Mouse (Mus musculus) stomach, postnatal 0 days (tissue): ENCODE measurements around the gene Lat2. TPM values are rescaled to one million over a fixed set of nuclear protein-coding genes. Genes with fewer than 3 reads are reported as not detected.

Experiments
- ATAC-seq: fragments of 200-750 bp; cut with Nextera tagmentation; 2 replicates; pipeline ENCODE4 v1.8.0; 2017; ENCODE audit not compliant: low FRiP score, low TSS enrichment
- DNase-seq: peaks from one replicate; pipeline ENCODE4 v3.0.0-alpha.2; 2016; ENCODE audit warnings: low spot score
- H3K27ac ChIP-seq: fragments of 300-500 bp; sonication (generic); replicated peaks from 2 replicates; pipeline ENCODE4 v1.5.1; 2014; ENCODE audit warnings: mild to moderate bottlenecking, control low read depth
- H3K27me3 ChIP-seq: fragments of 300-500 bp; sonication (generic); 2 replicates; pipeline ENCODE4 v1.6.1; 2014; ENCODE audit warnings: low read length; ENCODE audit not compliant: control insufficient read depth, insufficient read depth
- H3K36me3 ChIP-seq: fragments of 300-500 bp; sonication (generic); 2 replicates; pipeline ENCODE4 v1.6.1; 2014; ENCODE audit warnings: low read length, mixed read lengths; ENCODE audit not compliant: control insufficient read depth, insufficient read depth
- H3K4me1 ChIP-seq: fragments of 300-500 bp; sonication (generic); replicated peaks from 2 replicates; pipeline ENCODE4 v1.6.1; 2014; ENCODE audit warnings: antibody characterized with exemption; ENCODE audit not compliant: control insufficient read depth, insufficient read depth
- H3K4me2 ChIP-seq: fragments of 300-500 bp; sonication (generic); replicated peaks from 2 replicates; pipeline ENCODE4 v1.6.1; 2014; ENCODE audit warnings: low read depth, mild to moderate bottlenecking, control low read depth, moderate library complexity
- H3K4me3 ChIP-seq: fragments of 300-500 bp; sonication (generic); 2 replicates; pipeline ENCODE4 v1.5.1; 2014; ENCODE audit warnings: low read depth, low read length, control low read depth
- H3K9ac ChIP-seq: fragments of 300-500 bp; sonication (generic); 2 replicates; pipeline ENCODE4 v1.6.1; 2014; ENCODE audit warnings: mild to moderate bottlenecking, low read length, control low read depth, mixed read lengths
- H3K9me3 ChIP-seq: fragments of 300-500 bp; sonication (generic); 2 replicates; pipeline ENCODE4 v1.6.1; 2016; ENCODE audit warnings: low read length; ENCODE audit not compliant: control insufficient read depth
- CTCF ChIP-seq: IDR thresholded peaks from 2 replicates; pipeline ENCODE4 v1.5.1; 2016; ENCODE audit warnings: antibody characterized with exemption, low read depth, mild to moderate bottlenecking, moderate library complexity
- EP300 ChIP-seq: optimal IDR thresholded peaks from 2 replicates; pipeline ENCODE3; 2016; ENCODE audit warnings: antibody characterized with exemption
- WGBS: fragments of 180-500 bp; shearing (Covaris S2); extraction: QIAGEN DNeasy Blood & Tissue Kit; methylation state at CpG from one replicate; pipeline ENCODE4 v1.1.7; 2014; 5-methylcytosine and 5-hydroxymethylcytosine counted together
- polyA plus RNA-seq: library from polyadenylated mRNA; unstranded; fragments of >200 nt; fragmentation: Nextera tagmentation; extraction: Ambion mirVana; gene quantifications from 2 replicates; pipeline ENCODE4 v1.2.1, GENCODE M21; 2015

Gene Lat2
- polyA plus RNA-seq, 1 experiment from 2014 or later: 1.1 TPM

GRCm38 (mm10) chr5:134597711-134598110 is 17.1 kb downstream of the Lat2 start:
- no peak overlapping the region for H3K27ac ChIP-seq
- H3K27me3 ChIP-seq: no peaks in the 10 kb centered on the region
- no peak overlapping the region for H3K4me2 ChIP-seq
- peaks cover 17% of the 10 kb centered on the region for H3K36me3 ChIP-seq
- H3K4me1 ChIP-seq: no peaks in the 10 kb centered on the region
- H3K9me3 ChIP-seq: no peaks in the 10 kb centered on the region
- DNase-seq: no peak
- ATAC-seq: no peak
- H3K9ac ChIP-seq: no peak overlapping the region
- H3K4me3 ChIP-seq: no peak overlapping the region
- TF ChIP-seq EP300: no peak
- TF ChIP-seq CTCF: no peak
- 78% methylated on average over 10 of the region's 10 CpGs for WGBS

GRCm38 (mm10) chr5:134593093-134593492 is 21.7 kb downstream of the Lat2 start:
- WGBS: 84% methylated on average over 9 of the region's 9 CpGs
- H3K9ac ChIP-seq: no peak overlapping the region

GRCm38 (mm10) chr5:134592026-134592581 is 22.7 kb downstream of the Lat2 start:
- Histone ChIP-seq H3K4me3 (no peak overlapping the region), H3K27me3 (no peaks in the 10 kb centered on the region), H3K27ac (no peak overlapping the region), H3K4me2 (no peak overlapping the region), H3K9ac (no peak overlapping the region), H3K36me3 (peaks cover 16% of the 10 kb centered on the region), H3K4me1 (no peaks in the 10 kb centered on the region), H3K9me3 (no peaks in the 10 kb centered on the region)
- DNase-seq (no peak), ATAC-seq (no peak)
- 83% methylated on average over 11 of the region's 11 CpGs for WGBS
- TF ChIP-seq EP300: no peak
- TF ChIP-seq CTCF: no peak

More at GRCm38 (mm10) chr5:134593093-134593492, 21.7 kb downstream of the Lat2 start:
- H3K27me3 ChIP-seq: no peaks in the 10 kb centered on the region
- no peak for DNase-seq
- no peak for ATAC-seq
- TF ChIP-seq EP300 (no peak), CTCF (no peak)
- H3K4me1 ChIP-seq: no peaks in the 10 kb centered on the region
- H3K9me3 ChIP-seq: no peaks in the 10 kb centered on the region
- H3K27ac ChIP-seq: no peak overlapping the region
- no peak overlapping the region for H3K4me3 ChIP-seq
- no peak overlapping the region for H3K4me2 ChIP-seq
- peaks cover 18% of the 10 kb centered on the region for H3K36me3 ChIP-seq

- peaks cover 7% of the 10 kb centered on the region for H3K36me3 ChIP-seq
- H3K27ac ChIP-seq: no peak overlapping the region
- no peak for DNase-seq
Measured at GRCm38 (mm10) chr5:134589900-134590299, 24.9 kb downstream of the Lat2 start.

GRCm38 (mm10) chr5:134584798-134585197 is 30.0 kb downstream of the Lat2 start:
- no peak for ATAC-seq
- no peak for DNase-seq
- Histone ChIP-seq H3K27ac (no peak overlapping the region), H3K4me2 (no peak overlapping the region), H3K27me3 (no peaks in the 10 kb centered on the region), H3K9ac (no peak overlapping the region), H3K4me3 (no peak overlapping the region), H3K9me3 (no peaks in the 10 kb centered on the region), H3K4me1 (no peaks in the 10 kb centered on the region; the same call in 1 of the 2 replicates), H3K36me3 (no peaks in the 10 kb centered on the region)
- 83% methylated on average over 5 of the region's 5 CpGs for WGBS
- TF ChIP-seq CTCF (no peak), EP300 (no peak)

More at GRCm38 (mm10) chr5:134589900-134590299, 24.9 kb downstream of the Lat2 start:
- TF ChIP-seq EP300 (no peak), CTCF (no peak)
- WGBS: 82% methylated on average over 3 of the region's 3 CpGs
- no peaks in the 10 kb centered on the region for H3K9me3 ChIP-seq
- no peaks in the 10 kb centered on the region for H3K27me3 ChIP-seq
- no peak overlapping the region for H3K9ac ChIP-seq
- ATAC-seq: no peak
- H3K4me2 ChIP-seq: no peak overlapping the region
- H3K4me3 ChIP-seq: no peak overlapping the region
- no peaks in the 10 kb centered on the region for H3K4me1 ChIP-seq

- Histone ChIP-seq H3K27me3 (no peaks in the 10 kb centered on the region), H3K9me3 (no peaks in the 10 kb centered on the region), H3K27ac (no peak overlapping the region), H3K4me2 (no peak overlapping the region), H3K9ac (no peak overlapping the region), H3K36me3 (no peaks in the 10 kb centered on the region), H3K4me3 (no peak overlapping the region), H3K4me1 (no peaks in the 10 kb centered on the region; the same call in 1 of the 2 replicates)
- no peak for DNase-seq
- 62% methylated on average over 3 of the region's 3 CpGs for WGBS
- TF ChIP-seq EP300: no peak
- no peak for TF ChIP-seq CTCF
- ATAC-seq: no peak
Measured at GRCm38 (mm10) chr5:134583884-134584213, 31.0 kb downstream of the Lat2 start.
